Mouse (Mus musculus) brain, embryonic 14.5 days (tissue): ENCODE results near the gene Aicda.

Experiments
- CTCF ChIP-seq: fragments of 200-500 bp; IDR thresholded peaks from 2 replicates; pipeline ENCODE4 v1.5.1; 2012; ENCODE audit warnings: inconsistent platforms, mild to moderate bottlenecking, moderate library complexity, borderline replicate concordance; ENCODE audit not compliant: insufficient read depth, insufficient read length; ENCODE audit errors: extremely low read depth
- POLR2A ChIP-seq: fragments of 200-500 bp; IDR thresholded peaks from 2 replicates; pipeline ENCODE4 v1.6.1; 2012; ENCODE audit warnings: mild to moderate bottlenecking, inconsistent platforms, borderline replicate concordance; ENCODE audit not compliant: poor library complexity, insufficient read depth, insufficient read length, severe bottlenecking; ENCODE audit errors: extremely low read depth

DNA sequence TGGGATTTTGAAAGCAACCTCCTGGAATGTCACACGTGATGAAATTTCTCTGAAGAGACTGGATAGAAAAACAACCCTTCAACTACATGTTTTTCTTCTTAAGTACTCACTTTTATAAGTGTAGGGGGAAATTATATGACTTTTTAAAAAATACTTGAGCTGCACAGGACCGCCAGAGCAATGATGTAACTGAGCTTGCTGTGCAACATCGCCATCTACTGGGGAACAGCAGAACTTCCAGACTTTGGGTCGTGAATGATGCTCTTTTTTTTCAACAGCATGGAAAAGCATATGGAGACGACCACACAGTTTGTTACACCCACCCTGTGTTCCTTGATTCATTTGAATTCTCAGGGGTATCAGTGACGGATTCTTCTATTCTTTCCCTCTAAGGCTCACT, 8.9 kb downstream of the Aicda start:
- peak; percentile 88 for TF ChIP-seq CTCF
- no peak for TF ChIP-seq POLR2A
